Mouse (Mus musculus): Measurements from ENCODE around the gene Pfdn6. TPM values are rescaled to one million over a fixed set of nuclear protein-coding genes. Genes with fewer than 3 reads are reported as not detected.
"Not testable (repeated sequence)": the region's sequence is repeated elsewhere in the genome, so short reads cannot be mapped to it uniquely, and the experiment has no call there.

The Pfdn6 gene
- polyA plus RNA-seq (2016; fragmentation: Nextera tagmentation; extraction: Ambion mirVana): 164 and 177 TPM in 2 replicates

DNA sequence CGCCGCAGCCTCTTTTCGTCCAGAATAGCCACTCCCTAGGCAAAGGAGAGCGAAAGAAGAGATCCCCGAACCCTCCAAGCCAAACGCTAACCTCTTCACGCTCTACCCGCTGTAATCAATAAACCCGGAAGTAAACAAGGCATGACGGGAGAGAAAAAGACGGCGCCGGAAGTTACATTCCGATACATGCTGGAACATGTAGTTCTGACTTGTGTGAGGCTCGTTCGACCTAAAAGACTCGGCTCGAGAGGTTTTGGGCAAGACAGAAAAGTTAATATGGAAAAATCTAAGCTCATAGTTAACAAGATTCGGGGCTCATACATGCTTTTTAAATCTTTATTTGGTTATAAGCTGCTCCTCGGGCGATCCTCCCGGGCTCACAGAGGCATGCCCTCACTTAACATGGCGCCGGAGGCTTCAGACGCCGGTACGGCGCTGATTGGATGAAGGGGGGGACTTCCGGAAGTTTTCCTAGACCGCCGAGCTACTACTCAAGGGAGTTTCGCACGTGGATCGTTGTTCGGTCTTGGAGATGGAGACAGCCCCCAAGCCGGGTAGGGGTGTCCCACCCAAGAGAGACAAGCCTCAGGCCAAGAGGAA is at the start of gene Pfdn6, which contains the start of gene Wdr46:
Pfdn6 (minus strand) TSS at position 138 of the 600 bp plus-strand sequence.
Wdr46 (plus strand) TSS at position 455 of the 600 bp plus-strand sequence.
- H3K4me2 ChIP-seq: peak within 1 kb of the TSS; percentile 98
- H3K9ac ChIP-seq: peak within 1 kb of the TSS; percentile 93
- ATAC-seq: peak; percentile 88
- H3K4me3 ChIP-seq: peak within 1 kb of the TSS; percentile 91
- under 1% methylated on average over 36 of the region's 36 CpGs for WGBS (ENCODE audit: insufficient replicate concordance)
- H3K36me3 ChIP-seq: peaks cover 70% of the 10 kb centered on the region
- H3K4me1 ChIP-seq: peaks cover 38% of the 10 kb centered on the region
- no peaks in the 10 kb centered on the region for H3K27me3 ChIP-seq (replicated peaks)
- peak within 1 kb of the TSS; percentile 77 for H3K27ac ChIP-seq
- H3K9me3 ChIP-seq (replicated peaks): no peaks in the 10 kb centered on the region

DNA sequence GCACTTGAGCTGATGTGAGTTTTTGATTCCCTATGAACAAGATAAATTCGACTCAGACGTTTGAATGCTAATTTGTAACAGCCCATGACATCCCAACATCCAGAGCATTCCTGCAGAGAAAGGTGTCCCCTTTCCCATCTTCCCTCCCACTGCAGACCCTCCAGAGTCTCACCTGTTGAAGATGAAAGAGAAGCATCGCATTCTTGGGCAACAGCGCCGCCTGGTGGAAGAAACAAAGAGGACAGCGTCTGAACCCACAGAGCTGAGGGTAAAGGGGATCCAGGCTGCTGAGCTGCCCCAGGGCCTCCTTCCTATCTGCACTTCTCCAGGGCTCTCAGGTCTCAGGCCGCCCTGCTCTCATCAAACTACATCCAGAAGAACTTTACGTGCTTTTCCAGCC is 42.0 kb upstream of the Pfdn6 start:
- not testable (repeated sequence) for H3K27ac ChIP-seq; H3K36me3 ChIP-seq; H3K9ac ChIP-seq; H3K9me3 ChIP-seq (replicated peaks); ATAC-seq
- WGBS (ENCODE audit: insufficient replicate concordance): 5% methylated on average over 8 of the region's 8 CpGs
- Histone ChIP-seq H3K4me1 (peaks cover 42% of the 10 kb centered on the region), H3K27me3 (replicated peaks) (peaks cover 34% of the 10 kb centered on the region), H3K4me2 (peak overlapping the region; percentile 78), H3K4me3 (peak overlapping the region; percentile 63; the same call in 1 of the 2 replicates)

DNA sequence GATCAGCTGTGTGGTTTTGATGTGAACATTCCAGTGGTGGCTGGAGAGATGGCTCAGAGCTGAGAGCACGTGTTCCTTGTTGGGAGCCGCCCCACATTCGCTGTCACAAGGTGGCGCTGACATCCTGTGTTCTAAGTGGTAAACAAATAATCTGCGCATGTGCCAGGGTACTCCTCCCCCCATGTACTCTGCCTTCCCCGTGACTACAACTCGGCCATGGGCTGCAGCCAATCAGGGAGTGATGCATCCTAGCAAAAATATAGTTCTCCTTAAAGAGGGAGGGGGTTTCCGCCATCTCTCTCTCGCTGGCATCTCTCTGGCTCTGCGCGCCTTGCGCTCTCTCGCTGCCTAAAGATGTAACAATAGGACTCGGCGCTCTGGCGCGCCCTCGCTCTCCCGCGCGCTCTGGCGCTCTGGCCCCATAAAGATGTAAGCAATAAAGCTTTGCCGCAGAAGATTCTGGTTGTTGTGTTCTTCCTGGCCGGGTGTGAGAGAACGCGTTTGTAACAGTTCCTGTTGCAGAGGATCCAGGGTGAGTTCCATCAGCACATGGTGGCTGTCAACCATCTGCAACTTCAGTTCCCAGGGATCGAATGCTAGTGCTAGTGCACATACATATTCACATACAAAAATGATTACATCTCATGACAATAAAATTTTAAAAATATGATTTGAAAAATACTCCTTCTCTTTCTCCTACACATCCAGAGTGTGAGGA is 41.2 kb upstream of the Pfdn6 start:
- WGBS (ENCODE audit: insufficient replicate concordance): 1% methylated on average over 27 of the region's 27 CpGs

DNA sequence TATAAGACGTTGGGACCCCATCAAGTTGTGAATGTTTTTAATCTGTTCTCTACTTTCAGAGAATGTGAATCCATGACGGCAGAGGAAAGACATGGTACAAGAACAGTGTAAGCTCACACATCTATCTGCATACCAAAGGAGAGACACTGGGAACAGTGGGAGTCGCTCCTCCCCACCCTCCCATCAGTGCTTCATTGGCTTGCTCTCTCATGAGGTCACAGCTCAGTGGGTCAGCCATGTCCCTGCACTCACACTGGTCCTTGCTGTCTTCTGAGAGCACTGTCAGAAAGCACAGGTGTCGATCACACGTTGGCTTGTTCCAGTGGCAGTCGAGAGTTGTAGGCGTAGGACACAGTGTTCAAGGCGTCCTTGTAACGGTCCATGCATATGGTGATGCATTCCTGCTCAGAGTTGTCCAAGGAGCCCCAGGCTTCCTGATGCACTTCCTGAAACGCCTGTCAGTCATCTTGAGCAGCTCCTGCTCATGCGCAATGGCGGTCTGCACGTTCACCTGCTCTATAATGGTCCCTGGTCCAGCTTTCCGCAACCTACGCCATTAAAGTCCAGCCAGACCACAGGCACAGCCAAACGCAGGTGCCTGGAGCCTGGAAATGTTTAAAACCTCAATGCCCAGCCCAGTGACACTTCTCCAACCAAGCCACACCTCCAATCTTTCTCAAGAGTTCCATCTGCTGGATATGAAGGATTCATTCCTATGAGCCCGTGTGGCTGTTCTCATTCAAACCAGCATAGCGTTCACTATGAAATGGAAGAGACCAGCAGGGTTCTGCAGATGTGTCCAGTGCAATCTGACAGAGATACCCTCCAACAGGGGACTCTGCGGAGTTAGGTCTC is 40.3 kb upstream of the Pfdn6 start:
- H3K9ac ChIP-seq: 0 out of 2 replicates have a peak overlapping the region, but pooled peaks have one; percentile 30
- H3K36me3 ChIP-seq: no peaks in the 10 kb centered on the region
- H3K27me3 ChIP-seq (replicated peaks): peaks cover 44% of the 10 kb centered on the region
- ATAC-seq: no peak
- H3K27ac ChIP-seq: 0 out of 2 replicates have a peak overlapping the region, but pooled peaks have one; percentile 48
- peak overlapping the region; percentile 78 for H3K4me2 ChIP-seq
- peaks cover 42% of the 10 kb centered on the region for H3K4me1 ChIP-seq
- 69% methylated on average over 19 of the region's 19 CpGs for WGBS (ENCODE audit: insufficient replicate concordance)
- no peak overlapping the region for H3K4me3 ChIP-seq
- no peaks in the 10 kb centered on the region for H3K9me3 ChIP-seq (replicated peaks)

More for the DNA sequence above, 41.2 kb upstream of the Pfdn6 start:
- H3K36me3 ChIP-seq; H3K9me3 ChIP-seq (replicated peaks): not testable (repeated sequence)
- H3K27ac ChIP-seq: peak overlapping the region; percentile 79
- H3K4me2 ChIP-seq: peak overlapping the region; percentile 78
- H3K4me3 ChIP-seq: peak overlapping the region; percentile 63
- peaks cover 42% of the 10 kb centered on the region for H3K27me3 ChIP-seq (replicated peaks)
- ATAC-seq: peak; percentile 82
- H3K4me1 ChIP-seq: peaks cover 42% of the 10 kb centered on the region
- H3K9ac ChIP-seq: peak overlapping the region; percentile 64

DNA sequence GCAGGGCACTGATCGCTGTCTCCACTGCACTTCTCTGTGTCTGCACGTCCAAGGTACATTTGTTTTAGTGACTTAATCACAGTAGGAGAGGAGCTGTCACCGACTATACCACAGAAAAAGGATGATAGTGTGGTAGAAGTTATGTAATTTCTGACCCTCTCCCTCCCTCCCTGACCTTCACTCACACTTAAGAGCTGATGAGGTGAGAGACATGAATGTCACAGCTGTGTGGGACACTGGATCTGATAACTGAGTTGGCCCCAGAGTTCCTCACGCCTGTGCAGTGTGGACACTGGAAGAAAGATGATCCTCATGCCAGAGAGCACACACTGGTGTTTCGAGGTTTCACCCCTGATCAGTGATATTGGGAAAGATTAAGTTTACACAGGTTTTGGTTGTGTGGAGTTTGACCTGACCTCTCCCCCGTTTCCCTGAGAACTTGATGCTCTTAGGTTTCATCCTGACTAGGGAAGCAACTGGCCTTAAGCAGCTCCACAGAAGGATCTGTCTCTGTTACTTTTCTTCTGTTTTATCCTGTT is 39.4 kb upstream of the Pfdn6 start:
- Histone ChIP-seq H3K27ac (peak overlapping the region; percentile 67; the same call in 1 of the 2 replicates), H3K9me3 (replicated peaks) (no peaks in the 10 kb centered on the region), H3K4me2 (0 out of 2 replicates have a peak overlapping the region, but pooled peaks have one; percentile 89), H3K4me3 (no peak overlapping the region), H3K9ac (no peak overlapping the region), H3K4me1 (peaks cover 42% of the 10 kb centered on the region), H3K36me3 (no peaks in the 10 kb centered on the region), H3K27me3 (replicated peaks) (peaks cover 44% of the 10 kb centered on the region)
- no peak for ATAC-seq
- WGBS (ENCODE audit: insufficient replicate concordance): 53% methylated on average over 6 of the region's 6 CpGs

DNA sequence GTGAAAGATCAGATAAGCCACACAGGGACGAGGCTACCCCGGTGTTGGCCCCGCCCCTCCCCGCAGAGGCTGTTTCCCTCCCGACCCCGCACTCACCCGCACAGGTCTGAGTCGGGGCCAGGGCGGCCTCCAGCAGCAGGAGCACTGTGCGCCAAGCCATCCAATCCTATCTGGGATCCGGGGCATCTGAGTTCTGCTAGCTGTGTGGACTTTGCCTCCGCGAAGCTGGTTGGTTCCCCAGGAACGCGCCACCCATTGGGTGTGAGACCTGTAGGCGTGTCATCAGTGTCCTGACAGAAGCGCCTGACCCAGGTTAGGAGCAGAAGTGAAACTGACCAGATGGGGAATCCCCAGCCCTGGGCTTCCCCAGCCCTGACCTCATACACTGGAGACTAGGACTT is 38.5 kb upstream of the Pfdn6 start:
- H3K4me3 ChIP-seq: peak overlapping the region; percentile 59
- H3K9me3 ChIP-seq (replicated peaks): no peaks in the 10 kb centered on the region
- H3K36me3 ChIP-seq: no peaks in the 10 kb centered on the region
- peaks cover 47% of the 10 kb centered on the region for H3K27me3 ChIP-seq (replicated peaks)
- peak overlapping the region; percentile 62 for H3K9ac ChIP-seq
- under 1% methylated on average over 17 of the region's 17 CpGs for WGBS (ENCODE audit: insufficient replicate concordance)
- peak; percentile 79 for ATAC-seq
- peak overlapping the region; percentile 67 for H3K27ac ChIP-seq
- peak overlapping the region; percentile 89 for H3K4me2 ChIP-seq
- H3K4me1 ChIP-seq: peaks cover 45% of the 10 kb centered on the region

DNA sequence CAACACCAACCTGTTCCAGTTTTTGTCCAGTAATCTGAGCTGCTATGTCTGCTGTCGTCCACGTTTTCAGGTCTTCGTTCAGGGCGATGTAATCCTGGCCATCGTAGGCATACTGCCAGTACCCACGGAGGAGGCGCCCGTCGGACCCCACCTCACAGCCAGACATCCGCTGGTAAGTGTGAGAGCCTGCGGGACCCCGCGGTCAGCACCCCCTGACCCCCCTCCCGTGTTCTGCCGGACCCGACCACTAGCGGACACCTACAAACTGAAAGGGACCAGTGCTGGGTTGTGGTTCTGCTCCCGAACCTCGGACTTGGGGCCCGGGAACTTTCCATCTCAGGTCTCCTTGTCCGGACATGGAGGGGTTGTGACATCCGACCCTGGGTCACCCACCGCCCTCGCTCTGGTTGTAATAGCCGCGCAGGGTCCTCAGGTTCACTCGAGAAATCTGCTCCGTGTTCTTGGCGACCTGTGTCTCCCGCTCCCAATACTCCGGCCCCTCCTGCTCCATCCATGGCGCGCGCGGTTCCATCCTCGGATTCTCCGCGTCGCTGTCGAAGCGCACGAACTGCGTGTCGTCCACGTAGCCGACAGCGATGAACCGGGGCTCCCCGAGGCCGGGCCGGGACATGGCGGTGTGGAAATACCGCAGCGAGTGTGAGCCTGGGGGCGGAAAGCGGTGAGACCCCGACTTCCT is 37.9 kb upstream of the Pfdn6 start:
- H3K27me3 ChIP-seq (replicated peaks): peaks cover 47% of the 10 kb centered on the region
- ATAC-seq: no peak; the same call in 1 of the 2 replicates
- 2% methylated on average over 57 of the region's 57 CpGs for WGBS (ENCODE audit: insufficient replicate concordance)

DNA sequence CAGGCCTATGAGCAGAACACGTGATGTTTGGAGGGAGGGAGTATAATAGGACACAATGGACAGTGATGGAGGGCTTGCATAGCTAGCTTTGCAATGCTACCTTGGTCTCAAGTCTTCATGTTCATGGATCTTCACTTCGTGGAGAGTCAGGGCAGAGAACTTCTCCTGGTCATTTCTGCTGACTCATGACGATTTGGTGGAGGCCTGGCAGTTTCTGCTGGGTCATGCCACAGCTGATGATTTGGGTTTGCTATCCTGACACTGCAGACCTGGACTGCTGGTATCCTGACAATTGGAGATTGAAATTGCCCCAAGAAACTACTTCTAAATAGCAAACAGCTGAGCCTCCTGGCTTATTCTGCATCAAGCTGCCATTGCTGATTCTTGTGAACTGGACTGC is 33.4 kb upstream of the Pfdn6 start:
- no peak overlapping the region for H3K9ac ChIP-seq
- no peak overlapping the region for H3K27ac ChIP-seq
- H3K4me1 ChIP-seq: peaks cover 19% of the 10 kb centered on the region
- peak; percentile 36; the same call in 1 of the 2 replicates for ATAC-seq
- H3K36me3 ChIP-seq: no peaks in the 10 kb centered on the region
- peaks cover 30% of the 10 kb centered on the region for H3K27me3 ChIP-seq (replicated peaks)
- 42% methylated on average over 3 of the region's 3 CpGs for WGBS (ENCODE audit: insufficient replicate concordance)
- peaks cover 11% of the 10 kb centered on the region; the same call in 1 of the 2 replicates for H3K9me3 ChIP-seq (replicated peaks)
- H3K4me3 ChIP-seq: no peak overlapping the region
- no peak overlapping the region for H3K4me2 ChIP-seq

More for the DNA sequence above, 37.9 kb upstream of the Pfdn6 start:
- Histone ChIP-seq H3K4me2 (peak overlapping the region; percentile 89), H3K4me3 (peak overlapping the region; percentile 59), H3K9ac (peak overlapping the region; percentile 62), H3K9me3 (replicated peaks) (no peaks in the 10 kb centered on the region), H3K27ac (peak overlapping the region; percentile 67), H3K4me1 (peaks cover 47% of the 10 kb centered on the region), H3K36me3 (no peaks in the 10 kb centered on the region)

DNA sequence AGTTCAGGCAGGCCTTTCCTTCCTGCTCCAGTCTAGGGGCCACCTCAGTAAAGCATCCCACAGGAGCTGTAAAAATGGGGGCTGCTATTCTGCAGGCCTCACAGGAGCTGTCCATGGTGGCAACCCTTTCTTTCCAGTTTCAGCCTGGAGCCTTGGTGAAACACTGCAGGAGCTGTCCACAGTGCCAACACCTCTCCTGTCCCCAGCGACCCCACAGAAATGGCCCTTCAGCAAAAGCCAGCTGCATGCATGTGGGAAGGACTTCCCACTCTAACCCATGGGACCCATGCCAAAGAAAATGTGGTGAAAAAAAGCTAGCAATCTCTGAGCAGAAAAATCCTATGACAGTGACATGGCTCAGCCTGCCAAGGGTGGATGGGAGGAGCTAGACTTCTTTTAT is 32.5 kb upstream of the Pfdn6 start:
- Histone ChIP-seq H3K27ac (no peak overlapping the region), H3K27me3 (replicated peaks) (peaks cover 21% of the 10 kb centered on the region), H3K9me3 (replicated peaks) (peaks cover 11% of the 10 kb centered on the region; the same call in 1 of the 2 replicates), H3K4me3 (no peak overlapping the region), H3K4me2 (no peak overlapping the region), H3K4me1 (peaks cover 11% of the 10 kb centered on the region), H3K36me3 (no peaks in the 10 kb centered on the region), H3K9ac (no peak overlapping the region)
- 4% methylated on average over 1 of the region's 1 CpGs for WGBS (ENCODE audit: insufficient replicate concordance)
- no peak for ATAC-seq

DNA sequence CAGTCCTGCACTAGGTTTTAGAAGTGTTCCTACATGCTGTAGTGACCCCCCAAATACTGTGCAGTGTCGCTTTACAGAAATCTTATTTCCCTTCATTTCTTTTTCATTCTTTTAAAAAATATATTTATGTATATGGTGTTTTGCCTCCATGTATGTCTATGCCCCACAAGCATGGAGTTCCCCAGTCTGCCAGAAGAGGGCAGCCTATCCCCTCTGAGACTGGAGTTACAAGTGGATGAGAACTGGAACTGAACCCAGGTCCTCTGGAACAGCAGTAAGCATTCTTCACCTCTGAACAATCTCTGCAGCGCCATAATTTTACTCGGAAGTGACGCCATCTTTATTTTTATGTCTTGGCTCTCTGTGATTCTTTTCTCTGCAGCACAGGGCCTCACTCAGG is 29.3 kb upstream of the Pfdn6 start:
- ATAC-seq: no peak
- H3K27me3 ChIP-seq (replicated peaks): peaks cover 3% of the 10 kb centered on the region; the same call in 1 of the 2 replicates
- H3K4me2 ChIP-seq: no peak overlapping the region
- H3K4me1 ChIP-seq: peaks cover 9% of the 10 kb centered on the region; the same call in 1 of the 2 replicates
- peaks cover 11% of the 10 kb centered on the region; the same call in 1 of the 2 replicates for H3K9me3 ChIP-seq (replicated peaks)
- no peak overlapping the region for H3K27ac ChIP-seq
- WGBS (ENCODE audit: insufficient replicate concordance): 64% methylated on average over 4 of the region's 4 CpGs
- H3K36me3 ChIP-seq: peaks cover 22% of the 10 kb centered on the region
- no peak overlapping the region for H3K4me3 ChIP-seq
- no peak overlapping the region for H3K9ac ChIP-seq

DNA sequence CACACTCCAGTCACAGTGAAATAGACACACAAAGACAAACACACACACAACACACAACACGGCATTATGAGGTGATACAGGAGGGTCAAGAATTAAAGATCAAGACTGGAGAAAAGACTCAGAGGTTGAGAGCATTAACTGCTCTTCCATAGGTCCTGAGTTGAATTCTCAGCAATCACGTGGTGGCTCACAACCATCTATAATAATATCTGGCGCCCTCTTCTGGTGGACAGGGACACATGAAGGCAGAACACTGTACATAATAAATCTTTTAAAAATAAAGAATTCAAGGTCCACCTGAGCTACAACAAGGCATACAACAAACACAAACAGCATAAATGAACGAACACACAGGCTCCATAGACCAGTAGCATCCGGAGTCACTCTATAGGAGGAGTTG is 28.8 kb upstream of the Pfdn6 start:
- WGBS (ENCODE audit: insufficient replicate concordance): 21% methylated on average over 5 of the region's 5 CpGs
- Histone ChIP-seq H3K9me3 (replicated peaks) (peaks cover 11% of the 10 kb centered on the region; the same call in 1 of the 2 replicates), H3K4me2 (no peak overlapping the region), H3K9ac (no peak overlapping the region), H3K4me1 (peaks cover 9% of the 10 kb centered on the region; the same call in 1 of the 2 replicates), H3K4me3 (no peak overlapping the region), H3K27me3 (replicated peaks) (no peaks in the 10 kb centered on the region; the same call in 1 of the 2 replicates), H3K27ac (no peak overlapping the region), H3K36me3 (peaks cover 26% of the 10 kb centered on the region)
- ATAC-seq: peak; percentile 62

Measured in liver, embryonic 12.5 days (tissue).